Mouse (Mus musculus) Patski (cell line): Measurements from ENCODE around the gene Mocs3. TPM values are rescaled to one million over a fixed set of nuclear protein-coding genes. Genes with fewer than 3 reads are reported as not detected.

Source experiments
- ATAC-seq: fragments of 100-300 bp; one replicate; pipeline ENCODE4 v1.8.0; 2021
- CTCF ChIA-PET: fragments of 350-600 bp; sonication (Branson Sonifier 250); formaldehyde crosslinking; loops from one replicate; lab custom pipeline; 2022; ENCODE audit warnings: inconsistent platforms; lab: Charles Lee
- POLR2A ChIA-PET: fragments of 350-600 bp; sonication (Branson Sonifier 250); formaldehyde crosslinking; loops from one replicate; lab custom pipeline; 2022; ENCODE audit warnings: antibody characterized with exemption, inconsistent platforms; lab: Charles Lee
- DNase-seq: peaks from one replicate; pipeline ENCODE4 v3.0.0-alpha.2; 2011; ENCODE audit warnings: low read depth, low spot score
- H3K27me3 ChIP-seq: fragments of 371-371 bp; one replicate; pipeline ENCODE4 v1.5.1; 2021
- CTCF ChIP-seq: fragments of 100-300 bp; IDR thresholded peaks from one replicate; pipeline ENCODE4 v1.5.1; 2021
- in situ Hi-C: fragments of 300-500 bp; cut with MboI; formaldehyde crosslinking; loops from 3 replicates; pipeline ENCODE4 v1.11.1; 2018; ENCODE audit warnings: low pct_unique_long_range_greater_than_20kb, mixed read lengths
- polyA plus RNA-seq: library from polyadenylated mRNA; unstranded; gene quantifications from one replicate; pipeline ENCODE4 v1.2.3, GENCODE M21; 2021

Mocs3 gene
- polyA plus RNA-seq, 1 experiment from 2014 or later: 10.3 TPM

- in situ Hi-C loops: no loop called here
- H3K27me3 ChIP-seq: no peaks in the 10 kb centered on the region
- CTCF ChIA-PET: no interaction called here
- POLR2A ChIA-PET: no interaction called here
- TF ChIP-seq CTCF: no peak
- ATAC-seq (no peak), DNase-seq (no peak)
These were observed 2.9 kb downstream of the Mocs3 start for GRCm38 (mm10) chr2:168233286-168233685.

GRCm38 (mm10) chr2:168238335-168238734 is 7.9 kb downstream of the Mocs3 start:
- no peak for ATAC-seq
- H3K27me3 ChIP-seq: no peaks in the 10 kb centered on the region
- no peak for DNase-seq
- POLR2A ChIA-PET: interaction anchor here (0.7 kb wide), 1 partner anchor 9 kb away, joined by 3 read pairs; no protein-coding TSS in a partner anchor
- in situ Hi-C loops: no loop called here
- CTCF ChIA-PET: no interaction called here
- TF ChIP-seq CTCF: no peak

GRCm38 (mm10) chr2:168242841-168243240 is 12.4 kb downstream of the Mocs3 start:
- H3K27me3 ChIP-seq: peaks cover 3% of the 10 kb centered on the region
- ChIA-PET CTCF (no interaction called here), POLR2A (no interaction called here)
- in situ Hi-C loops: no loop called here
- DNase-seq (no peak), ATAC-seq (no peak)
- TF ChIP-seq CTCF: no peak

DNA sequence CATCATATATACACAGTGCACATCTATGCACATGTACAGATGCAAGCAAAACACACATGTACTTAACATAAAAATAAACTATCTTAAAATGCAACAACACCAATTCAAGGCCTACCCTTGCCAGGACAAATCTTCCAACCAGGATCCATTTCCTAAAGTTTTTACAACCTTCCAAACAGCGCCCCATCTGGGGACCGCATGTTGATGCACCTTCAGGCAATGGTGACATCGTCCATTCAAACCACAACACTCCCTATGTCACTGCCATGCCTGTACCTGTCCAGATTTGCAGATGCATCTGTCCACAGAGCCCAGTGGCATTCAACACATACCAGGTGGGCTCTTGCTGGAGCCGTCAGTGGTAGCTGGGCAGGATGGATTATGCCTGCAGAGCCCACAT is 12.9 kb downstream of the Mocs3 start:
- TF ChIP-seq CTCF: peak; percentile 35
- peaks cover 3% of the 10 kb centered on the region for H3K27me3 ChIP-seq
- ATAC-seq: no peak
- in situ Hi-C loops: no loop called here
- CTCF ChIA-PET: no interaction called here
- no peak for DNase-seq
- POLR2A ChIA-PET: no interaction called here

DNA sequence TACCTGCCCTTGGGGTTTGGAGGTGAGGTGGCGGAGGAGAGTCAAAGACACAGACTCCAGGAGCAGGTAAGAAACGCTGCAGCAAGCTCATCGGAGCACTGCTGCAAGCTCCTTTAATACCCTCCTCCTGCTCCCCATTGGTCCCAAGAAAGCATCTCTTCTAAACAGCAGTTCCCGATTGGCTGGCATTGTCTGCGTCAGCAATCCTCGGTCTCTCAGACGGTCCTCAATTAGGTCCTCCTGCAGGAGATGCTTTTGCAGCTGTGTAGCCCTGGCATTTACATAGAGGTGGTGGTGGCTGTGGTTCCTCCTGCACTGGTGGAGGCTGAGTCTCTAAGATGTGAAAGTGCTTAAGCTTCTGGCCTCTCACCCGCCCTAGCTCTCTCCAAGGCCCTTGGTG is 15.1 kb downstream of the Mocs3 start:
- DNase-seq: no peak
- ChIA-PET CTCF (interaction anchor here (0.9 kb wide), 1 partner anchor 658 kb away, joined by 3 read pairs; no protein-coding TSS in a partner anchor), POLR2A (no interaction called here)
- TF ChIP-seq CTCF: no peak
- in situ Hi-C loops: no loop called here
- ATAC-seq: no peak
- H3K27me3 ChIP-seq: peaks cover 3% of the 10 kb centered on the region

- ATAC-seq (no peak), DNase-seq (no peak)
- no peak for TF ChIP-seq CTCF
- POLR2A ChIA-PET: interaction anchor here (1.2 kb wide), 1 partner anchor 10 kb away, joined by 3 read pairs; no protein-coding TSS in a partner anchor
- in situ Hi-C loops: no loop called here
- H3K27me3 ChIP-seq: peaks cover 3% of the 10 kb centered on the region
- CTCF ChIA-PET: interaction anchor here (1.1 kb wide), 1 partner anchor 13 kb away, joined by 3 read pairs; no protein-coding TSS in a partner anchor
These were observed 17.9 kb downstream of the Mocs3 start for GRCm38 (mm10) chr2:168248167-168248855.

DNA sequence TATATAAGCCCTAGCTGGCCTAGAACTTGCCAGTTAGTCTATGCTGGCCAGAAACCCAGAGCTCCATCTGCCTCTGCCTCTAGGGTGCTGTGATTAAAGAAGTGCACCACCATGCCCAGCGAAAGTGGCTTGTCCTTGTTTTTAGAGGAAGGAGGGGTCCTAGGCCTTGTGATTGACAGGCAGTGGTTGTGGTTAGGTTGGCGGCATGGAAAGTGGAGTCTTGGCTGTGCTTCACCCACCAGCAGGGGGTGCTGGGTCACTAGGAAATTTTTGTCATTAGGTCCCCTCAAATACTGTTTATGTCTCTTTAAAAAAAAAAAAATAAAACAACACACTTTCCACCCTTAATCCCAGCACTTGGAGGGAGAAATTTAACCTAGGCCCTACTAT is 18.4 kb downstream of the Mocs3 start:
- ATAC-seq: no peak

GRCm38 (mm10) chr2:168250270-168250669 is 19.8 kb downstream of the Mocs3 start:
- peaks cover 5% of the 10 kb centered on the region for H3K27me3 ChIP-seq
- ATAC-seq: peak; percentile 52
- peak; percentile 88 for TF ChIP-seq CTCF
- ChIA-PET CTCF (interaction anchor here (0.7 to 1.2 kb wide), 7 partner anchors 10 to 372 kb away, joined by 3 to 5 read pairs (median 3); no protein-coding TSS in a partner anchor), POLR2A (no interaction called here)
- no peak for DNase-seq
- in situ Hi-C loops: loop anchor here (5.0 kb wide), 2 partner anchors 192 to 387 kb away; no protein-coding TSS in a partner anchor

More for the DNA sequence above, 18.4 kb downstream of the Mocs3 start:
- CTCF ChIA-PET: interaction anchor here (1.1 kb wide), 1 partner anchor 14 kb away, joined by 3 read pairs; no protein-coding TSS in a partner anchor
- H3K27me3 ChIP-seq: peaks cover 3% of the 10 kb centered on the region
- DNase-seq: no peak
- POLR2A ChIA-PET: no interaction called here
- in situ Hi-C loops: no loop called here
- peak; percentile 56 for TF ChIP-seq CTCF

DNA sequence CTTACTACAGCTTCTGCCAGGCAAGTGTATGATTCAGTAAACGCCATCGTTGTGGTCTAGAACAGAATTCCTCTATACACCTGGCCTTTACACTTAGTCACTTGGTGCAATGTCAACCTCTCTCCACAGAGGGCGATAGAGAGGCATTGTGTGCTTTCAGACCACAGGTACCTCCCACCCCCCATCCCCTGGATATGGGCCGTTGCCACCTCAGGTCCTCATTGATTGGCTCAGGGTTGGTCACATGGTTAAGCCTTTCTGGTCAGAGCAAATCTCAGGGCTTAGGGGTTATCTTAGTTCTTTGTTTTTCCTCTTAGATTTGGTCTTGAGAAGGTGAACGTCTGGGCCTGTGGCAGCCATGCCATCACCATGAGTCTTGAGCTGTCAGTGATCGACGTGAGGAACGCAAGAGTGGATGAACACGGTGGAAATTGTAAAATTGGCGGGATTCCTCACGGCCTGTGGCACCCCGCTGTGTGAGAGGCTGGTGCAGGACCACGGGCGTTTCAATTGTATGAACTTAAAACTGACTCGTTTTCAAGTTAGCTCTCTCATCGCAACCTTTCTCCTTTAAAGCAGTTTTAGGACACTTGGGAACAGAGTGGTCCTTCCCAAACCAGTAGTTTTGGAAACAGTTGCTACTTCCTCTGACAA is 22.3 kb downstream of the Mocs3 start:
- ChIA-PET POLR2A (no interaction called here), CTCF (interaction anchor here (1.0 to 3.0 kb wide), 4 partner anchors 171 to 195 kb away, joined by 3 to 10 read pairs (median 4); no protein-coding TSS in a partner anchor)
- in situ Hi-C loops: loop anchor here (5.0 kb wide), 2 partner anchors 190 to 385 kb away; no protein-coding TSS in a partner anchor
- peaks cover 5% of the 10 kb centered on the region for H3K27me3 ChIP-seq
- DNase-seq (no peak), ATAC-seq (no peak)
- no peak for TF ChIP-seq CTCF

DNA sequence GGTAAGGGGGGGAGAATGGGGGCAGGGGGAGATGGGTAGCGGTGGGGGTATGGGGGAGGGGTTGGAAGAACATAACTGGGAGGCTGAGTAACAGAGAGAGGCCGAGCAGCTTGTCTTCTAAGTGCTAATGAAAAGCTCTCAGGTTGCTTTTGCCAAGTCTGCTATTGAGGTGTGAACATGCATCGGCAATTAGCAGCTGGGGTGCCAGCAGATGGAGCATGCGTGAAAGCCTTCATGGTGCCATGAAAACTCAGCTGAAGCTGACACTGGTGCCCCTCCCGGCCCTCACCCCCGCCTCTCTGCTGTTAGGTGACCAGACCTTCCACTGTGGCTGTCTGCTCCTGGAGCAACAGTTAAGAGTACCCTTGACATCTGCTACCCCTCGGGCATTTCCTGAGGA is 23.4 kb downstream of the Mocs3 start:
- CTCF ChIA-PET: interaction anchor here (1.1 to 3.0 kb wide), 2 partner anchors 170 to 191 kb away, joined by 3 to 10 read pairs; no protein-coding TSS in a partner anchor
- POLR2A ChIA-PET: no interaction called here
- ATAC-seq (no peak), DNase-seq (no peak)
- TF ChIP-seq CTCF: no peak
- H3K27me3 ChIP-seq: peaks cover 8% of the 10 kb centered on the region
- in situ Hi-C loops: loop anchor here (5.0 kb wide), 2 partner anchors 188 to 383 kb away; no protein-coding TSS in a partner anchor
